Mouse (Mus musculus) ES-E14 (cell line): ENCODE data around the gene Nfib. TPM values are rescaled to one million over a fixed set of nuclear protein-coding genes. Genes with fewer than 3 reads are reported as not detected.

ENCODE experiments used
- DNase-seq: peaks from one replicate; pipeline ENCODE4 v3.0.0-alpha.2; 2013; ENCODE audit warnings: low read depth, low spot score
- H3K27ac ChIP-seq: 2 replicates; pipeline ENCODE4 v1.5.1; 2012; ENCODE audit warnings: low read depth, mild to moderate bottlenecking, low read length, moderate library complexity, mixed read lengths; ENCODE audit not compliant: poor library complexity, insufficient read depth, severe bottlenecking
- H3K36me3 ChIP-seq: 2 replicates; pipeline ENCODE4 v1.6.1; 2012; ENCODE audit warnings: mild to moderate bottlenecking, low read length, moderate library complexity, mixed read lengths; ENCODE audit not compliant: control insufficient read depth, poor library complexity, insufficient read depth, severe bottlenecking
- H3K4me1 ChIP-seq, 2 experiments: fragments of 150-350 bp in 1 of 2; sonication (generic) in 1 of 2; 2 replicates each; pipeline ENCODE4 v1.6.1; 2012; ENCODE audit warnings: low read length in 2 of 2, mild to moderate bottlenecking in 1 of 2, mixed read lengths in 1 of 2; ENCODE audit not compliant: control insufficient read depth in 2 of 2, insufficient read depth in 2 of 2, poor library complexity in 1 of 2
- H3K4me3 ChIP-seq, 2 experiments: fragments of 150-350 bp in 1 of 2; sonication (generic) in 1 of 2; 2 replicates each; pipeline ENCODE4 v1.5.1; 2012; ENCODE audit warnings: low read length in 2 of 2, low read depth in 1 of 2, mild to moderate bottlenecking in 1 of 2, mixed read lengths in 1 of 2; ENCODE audit not compliant: insufficient read depth in 1 of 2, poor library complexity in 1 of 2, severe bottlenecking in 1 of 2
- H3K9ac ChIP-seq: 2 replicates; pipeline ENCODE4 v1.6.1; 2012; ENCODE audit warnings: low read depth, mild to moderate bottlenecking, low read length, mixed read lengths; ENCODE audit not compliant: poor library complexity, insufficient read depth, severe bottlenecking
- H3K9me3 ChIP-seq: fragments of 150-350 bp; sonication (generic); 2 replicates; pipeline ENCODE4 v1.6.1; 2012; ENCODE audit warnings: low read depth, mild to moderate bottlenecking, low read length; ENCODE audit not compliant: control insufficient read depth, insufficient read depth
- CHD2 ChIP-seq: IDR thresholded peaks from 2 replicates; pipeline ENCODE4 v1.6.1; 2014; ENCODE audit warnings: mild to moderate bottlenecking, low read depth, low read length, inconsistent platforms
- HCFC1 ChIP-seq: IDR thresholded peaks from 2 replicates; pipeline ENCODE4 v1.6.1; 2012; ENCODE audit warnings: low read length, inconsistent platforms, borderline replicate concordance; ENCODE audit not compliant: insufficient read depth
- MAFK ChIP-seq: IDR thresholded peaks from 2 replicates; pipeline ENCODE4 v1.6.1; 2014; ENCODE audit warnings: mild to moderate bottlenecking, low read depth, low read length, inconsistent platforms; ENCODE audit not compliant: insufficient read depth
- ZC3H11A ChIP-seq: IDR thresholded peaks from 2 replicates; pipeline ENCODE4 v1.6.1; 2012; ENCODE audit warnings: low read depth, mild to moderate bottlenecking, inconsistent platforms, low read length, borderline replicate concordance
- ZNF384 ChIP-seq: IDR thresholded peaks from 2 replicates; pipeline ENCODE4 v1.6.1; 2012; ENCODE audit warnings: low read depth, low read length, inconsistent platforms
- in situ Hi-C, 2 experiments: fragments of 600-800 bp; cut with MboI; formaldehyde crosslinking; loops; one replicate each; pipeline ENCODE4 v1.15.1; 2025; ENCODE audit warnings: low sequenced_read_pairs in 2 of 2, inconsistent platforms in 1 of 2; ENCODE audit not compliant: unreplicated experiment in 2 of 2
- total RNA-seq: library from RNA; depleted of rRNA; stranded (reverse); fragments of 300-350 nt; gene quantifications from 2 replicates; pipeline ENCODE4 v1.2.3, GENCODE M21; 2012; rRNA removed

Nfib gene
- total RNA-seq, 1 experiment: 8.9 TPM

GRCm38 (mm10) chr4:82249518-82250354 lies 455.8 kb downstream of the Nfib start:
- TF ChIP-seq MAFK: no peak
- no peak for TF ChIP-seq HCFC1
- no peak for TF ChIP-seq ZC3H11A
- TF ChIP-seq ZNF384: no peak
- TF ChIP-seq CHD2: no peak
- in situ Hi-C loops: no loop called here
- DNase-seq: no peak
- no peak overlapping the region for H3K9ac ChIP-seq
- no peaks in the 10 kb centered on the region for H3K36me3 ChIP-seq
- no peaks in the 10 kb centered on the region for H3K9me3 ChIP-seq
- no peaks in the 10 kb centered on the region for H3K4me1 ChIP-seq
- H3K4me3 ChIP-seq: no peak overlapping the region
- H3K27ac ChIP-seq: no peak overlapping the region

- in situ Hi-C loops: no loop called here
Measured at GRCm38 (mm10) chr4:82248961-82249360, 456.6 kb downstream of the Nfib start.

DNA sequence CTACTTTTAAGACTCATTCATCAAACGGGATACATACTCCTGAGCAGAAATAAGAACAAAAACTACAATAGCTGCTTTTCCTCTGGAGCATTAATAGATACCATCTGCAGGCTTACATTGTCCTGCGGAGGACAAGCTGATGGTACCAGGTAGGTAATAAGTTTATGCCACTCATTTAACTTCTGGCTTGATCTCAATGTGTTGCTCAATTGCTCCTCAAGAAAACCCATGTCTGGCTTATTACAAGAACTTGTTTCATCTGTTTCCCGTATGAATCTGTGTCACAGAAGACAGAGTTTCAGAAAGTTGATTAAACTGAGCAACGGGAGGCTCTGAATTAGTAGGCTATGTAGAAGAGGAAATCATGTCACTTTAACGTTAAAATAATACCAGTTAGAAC lies 457.5 kb downstream of the Nfib start:
- no peak for DNase-seq
- in situ Hi-C loops: no loop called here
- no peaks in the 10 kb centered on the region for H3K9me3 ChIP-seq
- H3K4me1 ChIP-seq: no peaks in the 10 kb centered on the region
- no peak overlapping the region for H3K4me3 ChIP-seq
- no peak for TF ChIP-seq HCFC1
- no peak for TF ChIP-seq MAFK
- no peak for TF ChIP-seq CHD2
- H3K27ac ChIP-seq: no peak overlapping the region
- no peaks in the 10 kb centered on the region for H3K36me3 ChIP-seq
- no peak overlapping the region for H3K9ac ChIP-seq

More at GRCm38 (mm10) chr4:82248961-82249360, 456.6 kb downstream of the Nfib start:
- H3K36me3 ChIP-seq: no peaks in the 10 kb centered on the region
- no peak for TF ChIP-seq ZNF384
- TF ChIP-seq ZC3H11A: no peak
- no peak for TF ChIP-seq HCFC1
- TF ChIP-seq MAFK: no peak
- no peak for TF ChIP-seq CHD2
- H3K4me3 ChIP-seq: no peak overlapping the region
- H3K9ac ChIP-seq: no peak overlapping the region
- no peaks in the 10 kb centered on the region for H3K4me1 ChIP-seq
- no peaks in the 10 kb centered on the region for H3K9me3 ChIP-seq
- no peak overlapping the region for H3K27ac ChIP-seq
- DNase-seq: no peak

GRCm38 (mm10) chr4:82246290-82246689 lies 459.3 kb downstream of the Nfib start:
- TF ChIP-seq ZC3H11A: no peak
- TF ChIP-seq ZNF384: no peak
- TF ChIP-seq MAFK: no peak
- TF ChIP-seq CHD2: no peak
- TF ChIP-seq HCFC1: no peak
- Histone ChIP-seq H3K4me3 (no peak overlapping the region), H3K9ac (no peak overlapping the region), H3K27ac (no peak overlapping the region), H3K36me3 (no peaks in the 10 kb centered on the region), H3K4me1 (no peaks in the 10 kb centered on the region), H3K9me3 (no peaks in the 10 kb centered on the region)
- DNase-seq: no peak
- in situ Hi-C loops: no loop called here

Other genes starting within 250 kb of the Nfib start
- 17.6 and 18.7 TPM in 2 replicates for gene Zdhhc21, start 154.2 kb upstream of the Nfib start, total RNA-seq
- not detected in 2 replicates for gene Cer1, start 179.4 kb upstream of the Nfib start, total RNA-seq